Mouse (Mus musculus) adrenal gland, adult (tissue): ENCODE results near the gene Dnase2a.
A peak's percentile ranks its signal among the peaks of the same experiment; 100 is the strongest.

ENCODE experiments used
- DNase-seq, 2 experiments: peaks; one replicate each; pipeline ENCODE4 v3.0.0; 2022 to 2023; ENCODE audit warnings: low spot score in 1 of 2; ENCODE audit not compliant: inconsistent age in 2 of 2

Gene Dnase2a

GRCm38 (mm10) chr8:84908421-84909161 lies at the start of gene Dnase2a:
Gene Dnase2a, plus strand, starts transcription at chr8:84908560.
- peak; percentile 97 to 98 for DNase-seq

DNA sequence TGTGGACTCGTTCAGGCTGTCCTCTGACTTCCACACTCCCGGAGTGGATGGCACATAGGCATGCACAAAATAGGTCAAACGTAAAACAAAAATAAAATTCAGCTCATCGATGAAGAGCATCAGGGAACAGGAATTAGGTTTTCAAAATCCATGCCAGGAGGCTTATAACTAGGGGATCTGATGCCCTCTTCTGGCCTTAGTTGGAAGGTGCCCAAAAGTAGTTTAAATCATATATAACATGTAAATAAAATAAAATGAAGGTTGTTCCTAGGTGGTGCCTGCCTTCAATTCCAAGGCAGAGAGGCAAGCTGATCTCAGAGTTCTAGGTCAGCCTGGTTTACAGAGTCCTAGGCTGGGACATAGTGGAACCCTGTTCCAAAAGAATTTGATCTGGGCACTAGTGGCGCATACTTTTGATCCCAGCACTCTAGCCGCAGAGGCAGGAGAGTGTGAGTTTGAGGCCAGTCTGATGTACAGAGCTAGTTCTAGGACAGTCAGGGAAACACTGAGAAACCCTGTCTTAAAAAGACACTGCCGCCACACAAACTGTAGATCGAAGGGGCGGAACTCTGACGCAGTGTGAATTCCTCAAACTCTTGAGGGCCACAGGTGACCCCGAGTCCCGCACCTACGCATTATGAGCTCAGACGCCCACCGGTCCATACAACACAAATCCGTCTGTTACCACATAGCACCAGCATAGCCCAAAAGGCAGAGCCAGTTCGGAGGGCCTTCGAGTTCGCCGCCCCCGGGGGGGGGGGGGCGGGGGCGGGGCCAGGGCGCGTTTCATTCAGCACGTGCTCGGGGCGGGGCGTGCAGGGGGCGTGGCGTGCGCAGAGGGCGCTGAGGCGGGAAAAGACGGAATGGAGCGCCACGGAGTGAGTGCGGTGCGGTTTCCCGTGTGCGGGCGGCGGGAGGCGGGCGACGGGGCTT lies 36.7 kb upstream of the Dnase2a start, which contains the start of gene Syce2:
Gene Syce2, plus strand, starts transcription at position 736 of the 933 bp plus-strand sequence.
- peak; percentile 84 to 94 for DNase-seq

- peak; percentile 51 to 71 for DNase-seq
Measured at GRCm38 (mm10) chr8:84872309-84872965, 35.9 kb upstream of the Dnase2a start.

DNA sequence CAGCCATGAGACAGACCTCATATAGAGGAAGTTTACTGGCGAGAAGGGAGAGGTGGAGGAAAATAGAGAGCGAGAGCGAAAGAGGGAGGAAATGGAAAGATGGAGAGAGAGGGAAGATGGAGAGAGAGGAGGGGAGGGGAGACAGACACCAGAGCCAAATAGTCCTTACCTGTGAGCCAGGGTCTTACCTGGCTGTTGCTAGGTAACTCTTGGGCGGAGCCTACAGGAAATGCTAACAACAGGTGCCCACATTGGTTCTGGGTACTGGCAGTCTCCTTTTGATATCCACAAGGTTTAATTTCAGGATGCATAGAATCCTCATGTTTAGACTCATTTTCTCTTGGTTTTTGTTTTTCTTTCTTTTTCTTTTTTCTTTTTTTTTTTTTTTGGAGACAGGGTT lies 35.3 kb upstream of the Dnase2a start:
- DNase-seq, result no peak

- DNase-seq, result no peak
Measured at GRCm38 (mm10) chr8:84874339-84874738, 34.0 kb upstream of the Dnase2a start.

GRCm38 (mm10) chr8:84877297-84878035 lies 30.9 kb upstream of the Dnase2a start:
- DNase-seq, result no peak

DNA sequence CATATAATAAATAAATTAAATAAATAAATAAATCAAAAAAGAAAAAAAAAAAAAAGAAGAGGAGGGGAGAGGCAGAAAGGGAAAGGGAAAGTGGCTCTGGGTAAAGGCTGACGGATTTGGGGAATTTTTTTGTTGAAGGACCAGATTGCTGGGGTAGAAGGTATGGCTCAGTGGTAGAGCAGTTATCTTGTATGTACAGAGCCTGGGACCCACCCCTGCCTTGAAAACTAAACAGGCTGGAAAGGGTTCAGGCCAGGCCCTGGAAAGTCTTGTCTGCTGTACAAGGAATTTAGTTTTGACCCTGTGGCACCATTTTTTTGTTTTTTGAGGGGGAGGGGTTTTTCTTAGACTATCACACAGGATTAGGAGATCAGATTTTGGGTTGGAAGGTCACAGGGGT lies 29.4 kb upstream of the Dnase2a start:
- DNase-seq, result no peak

- DNase-seq, result no peak
Measured at GRCm38 (mm10) chr8:84884728-84885127, 23.6 kb upstream of the Dnase2a start.

GRCm38 (mm10) chr8:84888280-84888679 lies 20.1 kb upstream of the Dnase2a start:
- no peak for DNase-seq

GRCm38 (mm10) chr8:84889141-84889540 lies 19.2 kb upstream of the Dnase2a start:
- DNase-seq, result no peak

DNA sequence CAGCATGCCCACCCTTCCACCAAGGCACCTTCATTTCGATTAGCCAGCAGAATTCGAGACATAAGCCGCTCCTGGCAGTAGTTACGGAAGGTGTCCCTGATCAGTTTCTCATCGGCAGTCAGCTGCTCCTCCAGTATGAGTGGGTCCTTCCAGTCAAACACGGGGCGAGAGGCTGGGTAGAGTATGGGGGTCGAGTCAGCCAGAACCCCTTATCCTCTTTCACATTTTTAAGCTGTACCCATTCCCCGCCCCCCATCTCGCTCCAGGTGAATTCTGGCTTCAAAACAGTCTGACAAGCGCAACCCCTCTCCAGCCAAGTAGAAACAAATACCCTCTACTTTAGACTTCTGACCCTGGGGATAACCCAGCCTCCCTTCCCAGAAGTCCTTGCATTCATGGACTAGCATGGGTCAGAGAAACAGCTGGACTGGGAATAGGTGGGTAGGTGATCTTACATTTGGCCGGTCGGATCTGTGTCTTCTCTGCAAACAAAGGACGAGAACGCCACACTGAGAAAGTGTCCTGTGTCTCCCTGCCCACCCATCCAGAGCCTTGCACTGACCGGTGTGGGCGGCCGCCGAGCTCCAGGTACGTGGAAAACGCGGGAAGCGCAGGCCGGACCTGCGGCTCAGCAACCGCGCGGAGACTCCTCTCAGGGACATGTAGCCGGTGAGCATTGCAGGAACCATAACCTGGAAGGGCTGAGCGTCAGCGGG lies 15.2 kb upstream of the Dnase2a start:
- DNase-seq, result no peak

GRCm38 (mm10) chr8:84893709-84894134 lies 14.6 kb upstream of the Dnase2a start, which contains the start of gene Gcdh:
Gene Gcdh, minus strand, starts transcription at chr8:84893921.
- peak; percentile 94 to 97 for DNase-seq

DNA sequence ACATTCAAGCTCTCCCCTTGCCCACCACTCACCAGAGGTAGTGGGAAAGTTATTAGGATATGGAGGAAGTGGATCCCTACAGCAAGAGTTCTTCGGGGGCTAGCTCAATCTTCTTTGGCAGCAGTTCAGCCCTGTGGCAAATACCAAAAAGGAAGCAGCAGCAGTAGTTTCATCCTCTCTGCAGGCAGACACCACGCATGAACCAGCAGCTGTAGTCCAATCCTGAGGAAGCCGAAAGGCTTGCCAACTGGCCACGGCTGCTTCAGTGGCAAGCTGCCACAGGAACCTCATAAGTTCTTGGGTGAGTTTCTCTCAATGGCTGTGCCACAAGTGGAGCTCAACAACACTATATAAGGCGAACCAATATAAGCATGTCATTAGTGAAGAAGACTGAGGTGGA lies 12.4 kb upstream of the Dnase2a start:
- no peak for DNase-seq

DNA sequence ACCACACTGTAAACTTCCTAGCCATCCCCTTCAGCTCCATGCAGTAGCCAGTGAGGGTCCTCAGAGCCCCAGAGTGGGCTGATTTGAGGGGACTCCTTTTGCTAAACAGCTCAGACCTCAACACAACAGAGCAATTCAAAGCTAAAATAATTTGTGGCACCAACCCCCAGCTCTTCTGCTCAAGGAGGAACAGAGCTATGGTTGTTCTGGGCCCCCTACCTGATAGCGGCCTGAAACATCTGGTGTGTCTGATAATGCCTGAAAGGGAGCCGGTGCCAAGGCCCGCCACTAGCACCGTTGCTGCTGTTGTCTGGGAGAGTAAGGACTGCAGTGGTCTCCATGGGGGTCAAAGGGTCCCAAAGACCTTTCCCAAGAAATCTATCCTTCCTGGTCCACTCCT lies 7.3 kb upstream of the Dnase2a start:
- DNase-seq, result no peak

GRCm38 (mm10) chr8:84901752-84902151 lies 6.6 kb upstream of the Dnase2a start, which contains the start of gene Klf1:
Gene Klf1, plus strand, starts transcription at chr8:84901928.
- DNase-seq, result no peak

- DNase-seq, result no peak
Measured at GRCm38 (mm10) chr8:84902367-84902919, 5.9 kb upstream of the Dnase2a start.

DNA sequence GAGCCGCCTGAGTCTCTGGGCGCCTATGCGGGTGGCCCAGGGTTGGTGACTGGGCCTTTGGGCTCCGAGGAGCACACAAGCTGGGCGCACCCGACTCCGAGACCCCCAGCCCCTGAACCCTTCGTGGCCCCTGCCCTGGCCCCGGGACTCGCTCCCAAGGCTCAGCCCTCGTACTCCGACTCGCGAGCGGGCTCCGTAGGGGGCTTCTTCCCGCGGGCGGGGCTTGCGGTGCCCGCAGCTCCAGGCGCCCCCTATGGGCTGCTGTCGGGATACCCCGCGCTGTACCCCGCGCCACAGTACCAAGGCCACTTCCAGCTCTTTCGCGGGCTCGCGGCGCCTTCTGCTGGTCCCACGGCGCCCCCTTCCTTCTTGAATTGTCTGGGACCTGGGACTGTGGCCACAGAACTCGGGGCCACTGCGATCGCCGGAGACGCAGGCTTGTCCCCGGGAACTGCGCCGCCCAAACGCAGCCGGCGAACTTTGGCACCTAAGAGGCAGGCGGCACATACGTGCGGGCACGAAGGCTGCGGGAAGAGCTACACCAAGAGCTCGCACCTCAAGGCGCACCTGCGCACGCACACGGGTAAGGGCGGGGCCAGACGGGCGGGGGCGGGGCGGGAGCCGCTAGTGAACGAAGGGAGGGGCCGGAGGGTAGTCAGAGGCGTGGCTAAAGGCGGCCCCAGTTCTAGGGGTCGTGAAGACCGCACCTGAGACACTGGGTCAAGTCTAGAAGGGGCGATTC lies 5.3 kb upstream of the Dnase2a start:
- peak; percentile 94 to 97 for DNase-seq

- DNase-seq, result peak in 1 of 2 experiments; percentile 32
Measured at GRCm38 (mm10) chr8:84904351-84904750, 4.0 kb upstream of the Dnase2a start.

DNA sequence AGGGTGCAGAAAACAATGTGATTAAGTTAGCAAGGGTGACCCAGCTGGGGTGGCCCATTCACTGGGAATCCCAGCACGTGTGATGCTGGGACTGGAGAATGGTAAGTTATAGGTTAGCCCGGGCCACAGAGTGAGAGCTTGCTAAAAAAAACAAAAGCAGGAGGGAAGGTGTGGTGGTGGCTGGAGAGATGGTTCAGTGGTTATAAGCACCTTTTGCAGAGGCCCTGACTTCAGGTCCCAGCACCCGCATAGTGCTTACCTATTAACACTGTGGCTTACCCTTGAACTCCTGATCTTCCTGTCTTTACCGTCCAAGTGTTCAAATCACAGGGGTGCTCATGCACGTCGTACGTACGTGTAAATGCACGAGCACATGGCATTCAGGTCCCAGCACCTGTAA lies 1.3 kb upstream of the Dnase2a start:
- no peak for DNase-seq
